Comparison of ENCODE assay signal across 27 mouse cellular contexts in the genomic region with DNA sequence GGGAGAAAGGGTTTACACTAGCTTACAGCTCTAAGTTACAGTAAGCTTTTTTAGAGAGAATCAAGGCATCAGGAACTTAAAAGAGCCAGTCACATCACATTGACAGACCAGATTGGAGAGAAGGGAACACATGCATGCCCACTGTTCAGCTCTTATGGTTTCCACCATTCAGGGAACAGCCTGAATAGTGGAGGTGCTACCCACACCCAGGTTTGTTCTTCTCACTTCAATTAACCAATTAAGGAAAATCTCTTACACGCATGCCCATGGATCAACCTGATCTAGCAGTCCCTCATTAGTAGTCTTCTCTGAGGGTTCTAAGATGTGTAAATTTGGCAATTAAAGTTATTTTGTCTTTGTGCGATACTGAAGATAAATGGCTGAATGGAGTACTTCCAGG.
"Had no signal": no experiment of that assay in that cellular context is flagged by ENCODE, and none has a peak within 500 bp of the region (broad histone marks: within the 10 kb centered on the region; RNA-seq: fewer than 3 reads in every experiment).

No protein-coding gene starts in this region.

- H3K4me2 ChIP-seq: heart, embryonic 11.5 days; heart, embryonic 13.5 days; heart, embryonic 15.5 days; hindbrain, embryonic 13.5 days; hindbrain, embryonic 15.5 days; kidney, embryonic 15.5 days; limb, embryonic 13.5 days; limb, embryonic 15.5 days; liver, embryonic 12.5 days had no signal

- H3K9me3 ChIP-seq: heart, embryonic 13.5 days; heart, embryonic 15.5 days; hindbrain, embryonic 13.5 days; hindbrain, embryonic 15.5 days; kidney, embryonic 15.5 days; limb, embryonic 13.5 days; limb, embryonic 15.5 days; liver, embryonic 12.5 days had no signal

- H3K27me3 ChIP-seq: heart, embryonic 13.5 days; heart, embryonic 15.5 days; hindbrain, embryonic 13.5 days; hindbrain, embryonic 15.5 days; kidney, embryonic 15.5 days; limb, embryonic 13.5 days; limb, embryonic 15.5 days; liver, embryonic 12.5 days had no signal

- H3K36me3 ChIP-seq: heart, embryonic 13.5 days; heart, embryonic 15.5 days; hindbrain, embryonic 13.5 days; hindbrain, embryonic 15.5 days; kidney, embryonic 15.5 days; limb, embryonic 13.5 days; limb, embryonic 15.5 days; liver, embryonic 12.5 days had no signal

- DNase-seq: gastrocnemius, adult 2 months; gastrocnemius, postnatal 10 days; gastrocnemius, postnatal 25 days; heart, adult 18-20 months; heart, postnatal 14 days; heart, postnatal 36 days; kidney, adult 11 months; kidney, adult 2 months; kidney, adult 9 months; kidney, postnatal 14 days; kidney, postnatal 36 days; layer of hippocampus, postnatal 36 days; left cerebral cortex, postnatal 4 days had no signal

- H3K27ac ChIP-seq: gastrocnemius, adult 2 months; heart, embryonic 13.5 days; heart, embryonic 15.5 days; hindbrain, embryonic 13.5 days; hindbrain, embryonic 15.5 days; hindbrain, postnatal 0 days; kidney, embryonic 15.5 days; kidney, postnatal 0 days; layer of hippocampus, adult 2 months; limb, embryonic 13.5 days; limb, embryonic 15.5 days; liver, embryonic 12.5 days; liver, embryonic 14.5 days had no signal

- H3K4me1 ChIP-seq: heart, embryonic 13.5 days; heart, embryonic 15.5 days; hindbrain, embryonic 13.5 days; hindbrain, embryonic 15.5 days; kidney, embryonic 15.5 days; limb, embryonic 13.5 days; limb, embryonic 15.5 days; liver, embryonic 12.5 days had no signal

- H3K9ac ChIP-seq: heart, embryonic 13.5 days; heart, embryonic 15.5 days; hindbrain, embryonic 13.5 days; hindbrain, embryonic 15.5 days; kidney, embryonic 15.5 days; limb, embryonic 13.5 days; limb, embryonic 15.5 days; liver, embryonic 12.5 days; liver, embryonic 14.5 days had no signal

- H3K4me3 ChIP-seq: gastrocnemius, adult 2 months; heart, embryonic 13.5 days; heart, embryonic 15.5 days; hindbrain, embryonic 13.5 days; hindbrain, embryonic 15.5 days; kidney, embryonic 15.5 days; layer of hippocampus, adult 2 months; limb, embryonic 13.5 days; limb, embryonic 15.5 days; liver, embryonic 12.5 days had no signal

- ATAC-seq: hindbrain, postnatal 0 days; intestine, embryonic 16.5 days; liver, embryonic 12.5 days had no signal
